Mouse (Mus musculus): Measurements from ENCODE around the gene Pam.

- TF ChIP-seq EP300 (IDR thresholded peaks at IDR 0.05; ENCODE audit: low read depth in 1 of 2, low read length in 2 of 2) (no peak), CTCF (IDR thresholded peaks at IDR 0.05 in 2 of 3, conservative IDR thresholded peaks at IDR 0.05 in 1 of 3; ENCODE audit: control insufficient read depth in 1 of 3, insufficient read depth in 1 of 3, low read depth in 2 of 3, low read length in 3 of 3, poor library complexity in 1 of 3, severe bottlenecking in 1 of 3) (no peak), MAFK (IDR thresholded peaks at IDR 0.05; ENCODE audit: borderline replicate concordance, low read depth, low read length) (no peak)
These were observed 211.9 kb downstream of the Pam start for GRCm38 (mm10) chr1:97883498-97883897.
